Mouse (Mus musculus): ENCODE results near the gene Gm10553. TPM values are rescaled to one million over a fixed set of nuclear protein-coding genes. Genes with fewer than 3 reads are reported as not detected.

Gm10553 gene
- total RNA-seq (2023), result not detected

DNA sequence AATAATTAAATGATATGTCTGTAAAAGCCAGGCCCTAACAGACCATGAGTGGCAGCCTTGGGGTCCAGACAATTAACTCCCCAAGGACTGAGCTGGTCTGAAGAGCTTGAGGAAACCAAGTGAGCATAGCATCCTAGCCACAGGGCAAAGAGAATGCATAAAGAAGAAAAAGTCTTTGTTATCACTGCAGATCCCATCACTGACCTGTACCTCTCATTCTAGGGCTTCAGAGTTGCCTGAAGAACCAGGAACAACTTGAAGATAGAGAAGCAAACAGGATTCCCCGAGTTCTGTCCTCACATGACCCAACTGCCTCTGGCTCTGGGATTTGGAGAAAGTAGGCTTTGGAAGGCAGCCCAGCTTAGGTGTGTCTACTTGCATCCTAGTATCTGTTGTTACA lies at the start of gene Gm10553:
TSS of gene Gm10553 (plus strand) at position 301 of the 400 bp plus-strand sequence.

DNA sequence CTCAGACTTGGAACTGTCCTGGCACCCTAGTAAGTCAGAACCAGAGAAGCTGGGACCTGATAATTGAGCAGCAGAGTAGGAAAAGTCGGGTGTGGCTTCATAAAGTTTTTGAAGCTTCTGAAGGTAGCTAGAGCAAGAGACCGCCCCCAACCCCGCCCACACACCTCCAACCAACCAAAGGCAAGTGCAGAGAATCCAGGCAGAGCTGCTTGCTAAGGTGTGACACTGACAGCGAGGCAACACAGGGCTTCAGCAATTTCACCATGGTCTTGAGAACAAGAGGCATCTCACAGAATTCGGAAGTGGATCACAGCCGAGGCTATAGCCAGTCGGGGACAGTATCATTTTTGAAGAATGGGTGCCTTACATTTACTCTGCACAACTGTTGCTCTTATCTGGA lies 9.8 kb downstream of the Gm10553 start, which contains the start of gene A530032D15Rik:
TSS of gene A530032D15Rik (minus strand) at position 101 of the 400 bp plus-strand sequence.

Other genes starting within 250 kb of the Gm10553 start
- not detected for gene Slc16a14, start 165.0 kb upstream of the Gm10553 start, total RNA-seq (2023)
- gene A530032D15Rik, start 9.7 kb downstream of the Gm10553 start, total RNA-seq (2023), result 4.9 TPM
- gene C130026I21Rik, start 170.4 kb downstream of the Gm10553 start, total RNA-seq (2023), result 20.0 TPM

All from CD4-positive naive resting alpha-beta T cell, adult 57 days (primary cell).